Mouse (Mus musculus): ENCODE data around the gene Med24. TPM values are rescaled to one million over a fixed set of nuclear protein-coding genes. Genes with fewer than 3 reads are reported as not detected.

The Med24 gene
- polyA plus RNA-seq, 1 experiment from 2014 or later = 40.7 TPM

DNA sequence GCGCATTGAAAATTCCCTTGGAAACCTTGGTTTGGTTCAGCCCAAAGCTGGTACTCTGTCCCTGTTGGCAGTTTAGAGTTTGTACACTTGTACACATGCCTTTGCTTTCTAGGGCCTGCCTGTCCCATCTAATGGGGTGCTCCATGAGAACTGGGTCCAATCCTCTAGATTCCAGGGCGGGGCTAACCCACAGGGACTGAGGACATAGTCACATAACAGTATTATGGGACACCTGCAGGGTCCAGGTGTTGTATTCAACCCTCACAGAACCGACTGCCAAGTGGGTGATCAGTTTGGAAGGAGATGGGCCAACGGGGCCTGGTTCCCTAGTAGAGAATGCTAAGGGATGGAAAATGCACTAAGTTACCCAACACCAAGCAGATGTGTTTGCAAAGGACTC, 32.7 kb upstream of the Med24 start:
- DNase-seq (ENCODE audit: low spot score) (no peak), ATAC-seq (ENCODE audit: low read depth) (no peak)
- Histone ChIP-seq H3K9me3 (ENCODE audit: control insufficient read depth, low read length) (no peaks in the 10 kb centered on the region), H3K4me1 (ENCODE audit: control insufficient read depth, insufficient read depth, low read length) (peaks cover 17% of the 10 kb centered on the region), H3K36me3 (ENCODE audit: control insufficient read depth, insufficient read depth, low read length) (peaks cover 65% of the 10 kb centered on the region), H3K9ac (ENCODE audit: low read depth, low read length) (no peak overlapping the region), H3K27me3 (replicated peaks; ENCODE audit: control insufficient read depth, insufficient read depth, low read length) (no peaks in the 10 kb centered on the region), H3K4me2 (ENCODE audit: low read depth, low read length) (no peak overlapping the region), H3K4me3 (ENCODE audit: low read depth, low read length) (no peak overlapping the region), H3K27ac (replicated peaks; ENCODE audit: low read depth, low read length) (no peak overlapping the region)
- WGBS = 92% methylated on average over 4 of the region's 4 CpGs

DNA sequence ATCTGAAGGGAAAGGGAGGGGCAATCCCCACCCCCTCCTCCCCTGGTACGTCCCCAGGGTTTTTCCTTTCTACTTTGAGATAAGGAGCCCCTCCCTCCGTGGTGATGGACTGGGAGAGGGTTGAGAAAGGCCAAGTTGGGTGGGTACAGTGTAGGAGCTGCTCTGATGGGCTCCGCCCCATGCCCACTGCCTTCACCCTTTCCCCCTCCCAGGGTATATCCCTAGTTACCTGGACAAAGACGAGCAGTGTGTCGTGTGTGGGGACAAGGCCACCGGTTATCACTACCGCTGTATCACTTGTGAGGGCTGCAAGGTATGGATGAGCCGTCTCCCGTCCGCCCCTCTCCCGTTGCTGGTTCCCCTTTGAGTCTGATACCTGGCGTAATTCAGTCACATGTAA, 27.5 kb upstream of the Med24 start:
- Histone ChIP-seq H3K4me3 (ENCODE audit: low read depth, low read length) (no peak overlapping the region), H3K9me3 (ENCODE audit: control insufficient read depth, low read length) (no peaks in the 10 kb centered on the region), H3K4me1 (ENCODE audit: control insufficient read depth, insufficient read depth, low read length) (peaks cover 11% of the 10 kb centered on the region), H3K27ac (replicated peaks; ENCODE audit: low read depth, low read length) (no peak overlapping the region), H3K36me3 (ENCODE audit: control insufficient read depth, insufficient read depth, low read length) (peaks cover 54% of the 10 kb centered on the region), H3K27me3 (replicated peaks; ENCODE audit: control insufficient read depth, insufficient read depth, low read length) (no peaks in the 10 kb centered on the region), H3K4me2 (ENCODE audit: low read depth, low read length) (no peak overlapping the region), H3K9ac (ENCODE audit: low read depth, low read length) (no peak overlapping the region)
- no peak for ATAC-seq (ENCODE audit: low read depth)
- DNase-seq (ENCODE audit: low spot score) = no peak
- 82% methylated on average over 12 of the region's 12 CpGs for WGBS

DNA sequence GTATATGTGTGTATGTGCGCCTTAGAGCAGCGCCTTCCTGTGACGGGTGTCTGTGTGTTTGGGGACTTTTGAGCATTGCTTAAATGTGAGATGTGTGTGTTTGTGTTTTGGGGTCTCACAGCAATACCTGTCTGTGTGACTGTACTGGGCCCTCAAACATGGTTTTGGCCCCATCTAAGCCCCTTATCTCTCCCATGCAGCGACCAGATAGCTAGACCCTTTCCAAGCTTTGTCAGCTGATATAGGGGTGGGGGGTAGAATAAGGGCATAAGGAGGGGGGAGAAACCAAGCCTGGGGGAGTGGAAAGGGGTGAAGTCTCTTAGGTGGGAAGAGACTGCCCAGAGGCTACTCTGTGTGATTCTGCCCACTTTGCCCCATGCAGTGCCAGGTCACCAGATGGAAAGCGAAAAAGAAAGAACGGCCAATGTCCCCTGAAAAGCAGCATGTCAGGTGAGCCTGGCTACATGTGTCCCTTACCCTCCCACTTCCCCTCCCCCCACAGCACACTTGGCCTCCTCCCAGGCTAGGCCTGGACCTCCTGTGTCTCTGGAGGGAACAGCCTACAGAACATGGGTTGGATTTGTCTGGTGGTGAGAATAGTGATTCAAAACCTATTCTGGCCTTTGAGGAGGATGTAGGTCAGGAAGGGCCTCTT, 26.6 kb upstream of the Med24 start:
- no peak for DNase-seq (ENCODE audit: low spot score)
- 89% methylated on average over 6 of the region's 6 CpGs for WGBS
- Histone ChIP-seq H3K27me3 (replicated peaks; ENCODE audit: control insufficient read depth, insufficient read depth, low read length) (no peaks in the 10 kb centered on the region), H3K4me1 (ENCODE audit: control insufficient read depth, insufficient read depth, low read length) (peaks cover 20% of the 10 kb centered on the region), H3K4me3 (ENCODE audit: low read depth, low read length) (no peak overlapping the region), H3K9ac (ENCODE audit: low read depth, low read length) (no peak overlapping the region), H3K4me2 (ENCODE audit: low read depth, low read length) (no peak overlapping the region), H3K27ac (replicated peaks; ENCODE audit: low read depth, low read length) (no peak overlapping the region), H3K36me3 (ENCODE audit: control insufficient read depth, insufficient read depth, low read length) (peaks cover 47% of the 10 kb centered on the region), H3K9me3 (ENCODE audit: control insufficient read depth, low read length) (no peaks in the 10 kb centered on the region)
- no peak for ATAC-seq (ENCODE audit: low read depth)

DNA sequence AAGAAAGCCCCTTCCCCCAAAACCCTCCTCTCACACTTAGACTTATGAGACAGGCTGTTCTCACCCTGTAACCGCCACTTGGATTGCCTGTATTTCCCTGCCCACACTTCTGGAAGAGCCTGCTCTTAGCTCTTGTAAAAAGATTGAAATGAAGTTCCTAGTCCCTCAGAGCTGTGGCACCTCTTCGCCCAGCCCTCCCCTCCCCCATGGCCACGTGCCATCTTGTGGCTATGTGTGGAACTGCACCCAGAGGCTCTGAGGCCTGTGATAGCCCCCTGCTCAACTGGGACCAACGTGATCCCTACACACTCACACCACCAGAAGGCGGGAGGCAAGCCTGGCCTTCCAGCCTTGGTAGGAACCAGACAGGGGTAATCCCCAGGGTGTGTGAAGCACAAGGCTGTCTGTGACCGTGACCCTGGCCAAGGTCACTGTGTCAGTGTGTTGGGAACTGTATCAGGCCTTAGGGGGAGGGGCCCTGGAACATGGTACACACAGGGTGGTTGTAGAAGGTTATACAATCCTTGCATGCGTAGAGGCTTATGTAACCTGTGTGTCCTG, 25.5 kb upstream of the Med24 start:
- no peaks in the 10 kb centered on the region for H3K9me3 ChIP-seq (ENCODE audit: control insufficient read depth, low read length)
- no peaks in the 10 kb centered on the region for H3K27me3 ChIP-seq (replicated peaks; ENCODE audit: control insufficient read depth, insufficient read depth, low read length)
- ATAC-seq (ENCODE audit: low read depth) (0 out of 2 replicates have a peak, but pooled peaks have one; percentile 32), DNase-seq (ENCODE audit: low spot score) (peak; percentile 56)
- no peak overlapping the region for H3K4me3 ChIP-seq (ENCODE audit: low read depth, low read length)
- peaks cover 40% of the 10 kb centered on the region for H3K36me3 ChIP-seq (ENCODE audit: control insufficient read depth, insufficient read depth, low read length)
- H3K4me1 ChIP-seq (ENCODE audit: control insufficient read depth, insufficient read depth, low read length) = peaks cover 31% of the 10 kb centered on the region
- WGBS = 24% methylated on average over 7 of the region's 7 CpGs
- H3K4me2 ChIP-seq (ENCODE audit: low read depth, low read length) = no peak overlapping the region
- 0 out of 2 replicates have a peak overlapping the region, but pooled peaks have one; percentile 3 for H3K9ac ChIP-seq (ENCODE audit: low read depth, low read length)
- H3K27ac ChIP-seq (replicated peaks; ENCODE audit: low read depth, low read length) = 0 out of 2 replicates have a peak overlapping the region, but pooled peaks have one; percentile 33

DNA sequence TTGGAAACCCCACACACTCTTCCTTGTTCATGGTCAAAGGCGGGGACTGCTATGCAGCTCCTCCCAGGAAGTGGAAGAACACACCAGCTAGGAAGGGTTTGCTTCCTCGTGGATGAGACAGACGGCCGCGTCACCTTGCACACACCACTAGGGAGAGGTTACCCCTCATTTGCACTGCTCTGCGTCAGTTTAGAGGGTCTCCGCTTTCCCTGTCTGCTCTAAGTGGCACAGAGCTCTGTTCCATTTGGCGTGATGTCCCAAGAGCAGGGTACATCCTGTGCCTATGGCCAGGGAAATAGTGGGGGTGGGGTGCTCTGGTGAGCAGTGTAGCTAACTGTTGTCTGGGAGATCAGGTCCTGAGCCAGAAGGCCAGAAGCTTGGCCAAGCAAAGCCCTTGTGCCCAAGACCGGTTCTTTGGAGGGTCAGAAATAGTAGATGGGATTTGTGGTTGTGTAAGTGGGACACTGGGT, 25.0 kb upstream of the Med24 start:
- no peak overlapping the region for H3K4me2 ChIP-seq (ENCODE audit: low read depth, low read length)
- ATAC-seq (ENCODE audit: low read depth) (no peak), DNase-seq (ENCODE audit: low spot score) (no peak)
- H3K27me3 ChIP-seq (replicated peaks; ENCODE audit: control insufficient read depth, insufficient read depth, low read length) = no peaks in the 10 kb centered on the region
- peak overlapping the region; percentile 3; the same call in 1 of the 2 replicates for H3K9ac ChIP-seq (ENCODE audit: low read depth, low read length)
- no peaks in the 10 kb centered on the region for H3K9me3 ChIP-seq (ENCODE audit: control insufficient read depth, low read length)
- WGBS = 70% methylated on average over 9 of the region's 9 CpGs
- 0 out of 2 replicates have a peak overlapping the region, but pooled peaks have one; percentile 33 for H3K27ac ChIP-seq (replicated peaks; ENCODE audit: low read depth, low read length)
- H3K4me3 ChIP-seq (ENCODE audit: low read depth, low read length) = no peak overlapping the region
- peaks cover 40% of the 10 kb centered on the region for H3K36me3 ChIP-seq (ENCODE audit: control insufficient read depth, insufficient read depth, low read length)
- peaks cover 36% of the 10 kb centered on the region for H3K4me1 ChIP-seq (ENCODE audit: control insufficient read depth, insufficient read depth, low read length)

DNA sequence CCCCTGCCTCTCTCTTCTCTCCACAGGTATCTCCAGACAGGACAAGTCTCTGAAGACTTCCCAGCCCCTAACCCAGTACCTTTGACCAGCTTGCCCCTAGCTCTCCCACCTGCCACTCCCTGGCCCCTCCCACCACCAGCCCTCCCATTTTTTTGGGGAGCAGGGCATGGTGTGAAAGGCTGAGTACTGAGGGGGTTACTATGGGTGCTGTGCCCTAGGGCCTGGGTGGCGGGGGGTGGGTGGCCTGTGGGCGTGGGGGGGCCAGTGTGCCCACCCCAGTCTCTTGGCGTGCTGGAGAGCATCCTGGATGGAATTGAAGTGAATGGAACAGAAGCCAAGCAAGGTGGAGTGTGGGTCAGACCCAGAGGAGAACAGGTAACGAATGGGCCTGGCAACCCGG, 24.0 kb upstream of the Med24 start:
- ATAC-seq (ENCODE audit: low read depth) = no peak
- Histone ChIP-seq H3K9me3 (ENCODE audit: control insufficient read depth, low read length) (no peaks in the 10 kb centered on the region), H3K4me2 (ENCODE audit: low read depth, low read length) (no peak overlapping the region), H3K27me3 (replicated peaks; ENCODE audit: control insufficient read depth, insufficient read depth, low read length) (no peaks in the 10 kb centered on the region), H3K4me1 (ENCODE audit: control insufficient read depth, insufficient read depth, low read length) (peaks cover 46% of the 10 kb centered on the region), H3K4me3 (ENCODE audit: low read depth, low read length) (no peak overlapping the region), H3K36me3 (ENCODE audit: control insufficient read depth, insufficient read depth, low read length) (peaks cover 34% of the 10 kb centered on the region), H3K27ac (replicated peaks; ENCODE audit: low read depth, low read length) (no peak overlapping the region), H3K9ac (ENCODE audit: low read depth, low read length) (no peak overlapping the region)
- 90% methylated on average over 5 of the region's 5 CpGs for WGBS
- DNase-seq (ENCODE audit: low spot score) = no peak

DNA sequence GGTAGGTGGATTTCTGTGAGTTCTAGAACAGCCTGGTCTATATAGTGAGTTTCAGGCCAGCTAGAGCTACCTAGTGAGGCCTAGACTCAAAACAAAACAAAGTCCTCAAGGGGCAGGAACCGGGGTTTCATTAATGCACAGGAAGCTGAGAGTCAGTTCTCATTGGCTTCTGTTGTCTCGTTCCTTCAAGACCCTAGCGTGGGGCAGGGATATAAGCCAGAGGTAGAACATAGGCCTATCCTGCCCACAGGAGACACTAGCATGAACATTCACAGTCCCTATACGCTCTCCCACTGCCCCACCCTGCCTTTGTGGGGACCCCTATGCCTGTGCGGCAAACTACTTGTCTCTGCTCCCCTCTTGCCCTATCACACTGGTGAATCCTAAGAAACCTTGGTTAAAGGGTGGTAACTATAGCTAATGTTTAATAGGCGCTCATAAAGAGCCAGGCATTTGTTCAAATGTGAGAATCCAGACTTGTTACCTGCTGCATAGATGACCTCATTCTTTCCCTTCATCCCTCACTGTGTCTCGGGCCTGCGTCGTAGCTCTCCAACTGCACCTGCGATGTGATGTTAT, 23.4 kb upstream of the Med24 start:
- ATAC-seq (ENCODE audit: low read depth) (no peak), DNase-seq (ENCODE audit: low spot score) (no peak)
- H3K9me3 ChIP-seq (ENCODE audit: control insufficient read depth, low read length) = no peaks in the 10 kb centered on the region
- H3K4me3 ChIP-seq (ENCODE audit: low read depth, low read length) = no peak overlapping the region
- no peak overlapping the region for H3K27ac ChIP-seq (replicated peaks; ENCODE audit: low read depth, low read length)
- peaks cover 31% of the 10 kb centered on the region for H3K36me3 ChIP-seq (ENCODE audit: control insufficient read depth, insufficient read depth, low read length)
- H3K4me2 ChIP-seq (ENCODE audit: low read depth, low read length) = no peak overlapping the region
- H3K4me1 ChIP-seq (ENCODE audit: control insufficient read depth, insufficient read depth, low read length) = peaks cover 52% of the 10 kb centered on the region
- no peaks in the 10 kb centered on the region for H3K27me3 ChIP-seq (replicated peaks; ENCODE audit: control insufficient read depth, insufficient read depth, low read length)
- WGBS = 84% methylated on average over 10 of the region's 10 CpGs
- H3K9ac ChIP-seq (ENCODE audit: low read depth, low read length) = no peak overlapping the region

DNA sequence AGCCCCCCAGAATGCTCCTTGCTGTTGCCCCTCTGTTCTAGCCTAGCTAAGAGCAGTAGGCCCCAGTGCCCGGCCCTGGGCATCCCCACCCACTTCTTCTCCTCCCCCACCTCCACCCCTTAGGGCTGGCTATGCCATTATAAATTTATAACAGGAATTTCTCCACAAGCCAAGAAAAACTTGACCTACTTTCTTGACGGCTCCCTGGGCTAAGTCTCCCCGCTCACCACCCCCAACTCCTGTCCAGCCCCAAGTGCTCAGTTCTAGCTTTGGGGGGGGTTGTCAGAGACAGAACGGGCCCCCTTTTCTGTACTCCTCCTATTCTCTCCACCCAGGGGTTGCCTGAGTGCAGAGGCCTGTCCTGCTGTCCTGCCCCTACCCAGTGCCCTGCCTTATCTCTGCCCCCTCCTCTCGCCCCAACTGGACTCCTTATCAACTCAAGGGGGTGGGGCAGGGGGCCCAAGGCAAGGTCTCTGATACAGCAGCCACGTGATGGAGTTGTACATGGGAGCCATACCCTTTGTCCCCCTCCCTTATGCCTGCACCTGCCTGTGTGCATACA, 22.1 kb upstream of the Med24 start:
- H3K4me2 ChIP-seq (ENCODE audit: low read depth, low read length) = peak overlapping the region; percentile 46
- H3K9ac ChIP-seq (ENCODE audit: low read depth, low read length) = peak overlapping the region; percentile 30
- no peaks in the 10 kb centered on the region for H3K9me3 ChIP-seq (ENCODE audit: control insufficient read depth, low read length)
- H3K36me3 ChIP-seq (ENCODE audit: control insufficient read depth, insufficient read depth, low read length) = peaks cover 20% of the 10 kb centered on the region
- peaks cover 62% of the 10 kb centered on the region for H3K4me1 ChIP-seq (ENCODE audit: control insufficient read depth, insufficient read depth, low read length)
- H3K4me3 ChIP-seq (ENCODE audit: low read depth, low read length) = peak overlapping the region; percentile 7; the same call in 1 of the 2 replicates
- DNase-seq (ENCODE audit: low spot score) (no peak), ATAC-seq (ENCODE audit: low read depth) (peak; percentile 7; the same call in 1 of the 2 replicates)
- WGBS = 20% methylated on average over 6 of the region's 6 CpGs
- H3K27ac ChIP-seq (replicated peaks; ENCODE audit: low read depth, low read length) = peak overlapping the region; percentile 92
- no peaks in the 10 kb centered on the region for H3K27me3 ChIP-seq (replicated peaks; ENCODE audit: control insufficient read depth, insufficient read depth, low read length)

Measured in embryonic facial prominence, embryonic 14.5 days (tissue).